Mouse (Mus musculus): Measurements from ENCODE around the gene Slc28a1.

- no peak for TF ChIP-seq CTCF (conservative IDR thresholded peaks at IDR 0.05; ENCODE audit: low read length)
- peak; percentile 65; the same call in 1 of the 2 replicates for TF ChIP-seq NANOG (IDR thresholded peaks at IDR 0.05; ENCODE audit: borderline replicate concordance, low read length)
- TF ChIP-seq POU5F1 (IDR thresholded peaks at IDR 0.05; ENCODE audit: borderline replicate concordance, low read length): no peak
Observed at GRCm38 (mm10) chr7:81211760-81212159, 97.2 kb downstream of the Slc28a1 start.

Measured in E14TG2a.4 (cell line).